Mouse (Mus musculus) cerebellum, postnatal 4 days (tissue): ENCODE measurements around the gene Inka1.
A peak's percentile ranks its signal among the peaks of the same experiment; 100 is the strongest.
"Not testable (repeated sequence)": the region's sequence is repeated elsewhere in the genome, so short reads cannot be mapped to it uniquely, and the experiment has no call there.

Experiments
- DNase-seq, 2 experiments: peaks; one replicate each; pipeline ENCODE4 v3.0.0; 2022; ENCODE audit warnings: low spot score in 2 of 2, mixed read lengths in 1 of 2

The Inka1 gene

DNA sequence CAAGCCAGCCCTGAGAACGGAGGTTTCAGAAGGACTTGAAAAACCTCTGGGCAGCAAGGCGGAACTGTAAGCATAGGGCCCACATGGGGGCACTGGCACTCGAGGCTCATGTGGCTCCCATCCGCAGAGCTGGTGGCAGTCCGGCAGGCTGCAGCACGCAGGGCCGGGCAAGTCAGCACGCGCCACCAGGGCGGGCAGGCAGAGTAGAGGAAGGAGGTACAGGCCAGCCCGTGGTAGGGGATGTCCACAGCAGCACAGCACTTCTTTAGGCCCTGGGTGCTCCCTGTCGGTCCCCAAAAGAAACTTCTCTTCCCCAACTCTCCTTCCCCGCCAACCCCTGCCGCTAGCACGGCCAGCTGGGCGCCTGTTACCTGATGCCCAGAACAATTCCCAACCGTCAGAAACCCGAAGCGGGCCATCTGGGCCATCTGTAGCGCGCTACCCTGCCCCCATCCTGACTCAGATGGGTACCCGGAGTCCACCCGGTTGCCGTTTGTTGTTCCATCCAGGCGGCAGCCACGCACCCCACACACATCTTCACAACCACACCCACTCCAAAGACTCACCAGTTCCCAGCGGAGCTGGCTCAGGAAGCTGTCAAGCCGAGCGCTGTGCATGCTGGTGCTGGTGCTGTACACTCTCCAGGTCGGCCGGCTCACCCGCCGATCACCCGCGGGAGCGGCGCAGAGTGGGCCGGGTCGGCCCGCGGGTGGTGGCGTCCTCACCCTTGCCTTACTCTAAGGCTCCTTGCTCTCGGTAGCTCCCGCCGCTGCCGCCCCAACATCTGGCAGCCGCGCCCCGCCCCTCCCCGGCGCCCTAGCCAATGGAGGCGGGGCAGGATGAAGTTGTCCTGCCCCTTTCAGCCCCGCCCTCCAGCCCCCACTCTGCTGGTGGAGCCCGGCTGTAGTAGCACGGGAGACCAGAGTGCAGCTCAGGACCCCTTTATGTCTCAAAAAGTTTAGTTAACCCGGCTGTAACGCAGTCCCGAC is at the start of gene Inka1:
Gene Inka1, minus strand, starts transcription at position 749 of the 989 bp plus-strand sequence.
- peak in 1 of 2 experiments; percentile 64 for DNase-seq

DNA sequence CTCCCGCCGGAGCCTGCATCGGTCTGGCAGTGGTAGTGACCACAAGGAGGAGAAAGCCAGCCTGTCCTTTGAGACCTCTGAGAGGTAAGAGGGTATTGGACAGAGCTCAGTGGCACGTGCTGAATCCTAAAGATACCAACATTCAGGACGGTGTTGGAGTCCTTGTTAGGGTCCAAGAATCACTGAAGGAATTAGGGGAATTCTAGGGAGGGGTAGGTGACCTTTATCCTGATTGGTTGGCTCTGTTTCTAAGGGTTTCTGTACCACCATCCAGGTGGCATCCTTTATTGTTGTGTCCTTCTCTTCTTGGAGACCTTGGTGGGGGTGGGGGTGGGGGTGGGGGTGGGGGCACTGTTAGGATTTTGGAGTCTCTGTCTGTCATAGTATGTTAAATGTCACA is 46.4 kb upstream of the Inka1 start:
- DNase-seq, result no peak

DNA sequence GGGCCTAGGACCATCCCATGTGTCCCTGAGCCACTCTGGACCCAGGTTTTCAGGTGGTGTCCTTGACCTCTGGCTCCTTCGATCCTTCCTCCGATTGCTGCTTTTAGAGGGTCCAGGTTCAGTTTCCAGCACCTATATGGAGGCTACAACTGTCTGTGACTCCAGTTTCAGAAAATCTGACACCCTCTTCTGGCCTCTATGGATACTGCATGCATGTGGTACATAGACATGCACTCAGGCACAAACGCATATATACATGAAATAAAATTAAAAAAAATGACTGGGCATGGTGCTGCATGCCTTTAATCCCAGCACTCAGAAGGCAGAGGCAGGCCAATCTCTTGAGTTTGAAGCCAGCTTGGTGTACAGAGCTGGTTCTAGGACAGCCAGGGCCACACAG is 42.2 kb upstream of the Inka1 start:
- no peak for DNase-seq

DNA sequence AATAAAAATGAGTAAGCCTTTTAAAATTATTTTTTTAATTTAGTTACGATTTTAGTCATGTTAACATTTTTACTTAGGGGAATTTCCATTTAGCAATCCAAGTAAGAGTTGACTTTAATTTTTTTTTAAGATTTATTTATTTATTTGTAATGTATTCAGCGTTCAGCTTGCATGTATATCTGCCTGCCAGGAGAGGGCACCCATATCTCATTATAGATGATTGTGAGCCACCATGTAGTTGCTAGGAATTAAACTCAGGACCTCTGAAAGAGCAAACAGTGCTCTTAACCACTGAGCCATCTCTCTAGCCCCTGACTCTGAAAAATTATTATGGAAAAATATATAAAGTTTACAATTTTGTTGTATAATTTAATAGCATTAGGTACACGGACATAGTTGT is 40.9 kb upstream of the Inka1 start:
- DNase-seq, result no peak

DNA sequence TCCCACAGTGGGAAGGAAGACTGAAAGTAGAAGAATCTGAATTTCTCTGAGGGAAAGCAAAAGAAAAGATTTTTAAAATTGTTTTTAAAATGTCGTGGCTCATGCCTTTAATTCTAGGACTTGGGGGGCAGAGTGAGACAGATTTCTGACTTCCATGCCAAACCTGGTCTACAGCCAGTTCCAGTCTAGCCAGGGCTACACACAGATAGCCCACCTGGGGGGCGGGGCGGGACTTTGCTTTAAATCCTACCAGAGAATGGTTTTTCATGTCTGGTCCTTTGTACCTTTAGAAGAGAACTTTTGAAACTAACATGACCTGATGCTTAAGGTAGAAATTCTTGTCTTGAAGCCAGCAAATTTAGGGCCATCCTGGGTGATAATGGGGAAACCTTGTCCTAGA is 37.5 kb upstream of the Inka1 start:
- no peak for DNase-seq

DNA sequence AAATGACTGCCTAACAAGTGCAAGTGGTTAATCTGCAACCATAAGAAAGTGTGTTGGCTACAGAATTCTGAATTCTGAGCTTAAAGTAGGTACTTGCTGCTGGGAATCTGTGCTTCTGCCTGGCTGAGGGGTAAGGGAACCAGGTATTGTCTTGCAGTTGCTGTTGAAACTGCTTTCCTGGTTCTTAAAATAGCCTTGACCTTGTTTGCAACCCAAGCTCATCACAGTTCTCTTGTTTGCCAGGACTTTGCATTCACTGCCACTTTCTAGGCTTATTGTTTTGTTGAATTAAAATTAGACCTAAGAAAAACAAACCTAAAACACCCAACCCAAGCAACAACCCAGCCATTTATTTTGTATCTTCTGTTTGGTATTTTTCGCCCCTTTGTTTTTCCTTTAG is 35.1 kb upstream of the Inka1 start:
- no peak for DNase-seq

DNA sequence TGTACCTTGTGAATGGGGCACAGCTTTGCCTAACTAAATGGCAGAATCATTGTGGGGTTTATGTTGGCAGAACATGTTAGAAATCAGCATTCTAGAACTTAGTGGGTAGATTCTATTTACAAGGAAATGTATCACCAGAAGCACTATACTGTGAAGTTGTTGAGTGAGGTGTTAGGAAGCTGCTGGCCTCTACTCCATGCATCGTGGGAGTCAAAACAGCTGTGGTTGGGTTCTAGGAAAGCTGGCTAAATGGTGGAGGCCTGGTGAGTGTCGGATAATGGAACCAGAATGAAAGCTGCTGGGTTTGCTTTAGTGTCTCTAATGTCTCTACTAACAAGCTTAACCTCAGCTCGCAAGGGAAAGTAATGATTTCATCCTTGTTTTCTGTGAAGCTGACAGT is 31.4 kb upstream of the Inka1 start:
- DNase-seq, result no peak

DNA sequence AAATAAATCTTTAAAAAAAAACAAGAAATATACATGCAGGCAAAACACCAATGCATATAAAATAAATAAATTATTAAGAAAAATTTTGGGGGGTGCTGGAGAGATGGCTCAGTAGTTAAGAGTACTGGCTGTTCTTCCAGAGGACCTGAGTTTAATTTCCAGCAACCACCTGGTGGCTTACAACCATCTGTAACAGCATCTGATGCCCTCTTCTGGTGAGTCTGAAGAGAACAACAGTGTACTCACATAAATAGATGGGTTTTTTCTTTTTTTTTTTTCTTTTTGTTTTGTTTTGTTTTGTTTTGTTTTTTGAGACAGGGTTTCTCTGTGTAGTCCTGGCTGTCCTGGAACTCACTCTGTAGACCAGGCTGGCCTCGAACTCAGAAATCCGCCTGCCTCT is 27.9 kb upstream of the Inka1 start:
- not testable (repeated sequence) for DNase-seq

DNA sequence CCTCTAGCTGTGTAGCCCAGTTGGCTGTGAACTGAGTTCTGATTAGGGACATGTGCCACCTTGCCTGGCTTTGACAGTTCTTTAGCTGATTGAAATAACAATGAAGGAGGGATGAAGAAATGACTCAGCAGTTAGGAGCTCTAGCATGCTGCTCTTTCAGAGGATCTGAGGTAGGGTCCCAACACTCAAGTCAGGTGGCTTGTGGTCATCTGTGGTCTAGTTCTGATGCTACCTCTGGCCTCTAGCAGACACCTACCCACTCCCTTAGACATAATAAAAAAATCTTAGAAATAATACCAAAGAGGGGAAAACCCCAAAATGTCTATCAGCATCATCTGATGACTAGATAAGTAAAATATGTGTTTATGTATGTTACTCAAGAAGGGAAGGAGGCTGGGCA is 24.7 kb upstream of the Inka1 start:
- DNase-seq, result no peak

DNA sequence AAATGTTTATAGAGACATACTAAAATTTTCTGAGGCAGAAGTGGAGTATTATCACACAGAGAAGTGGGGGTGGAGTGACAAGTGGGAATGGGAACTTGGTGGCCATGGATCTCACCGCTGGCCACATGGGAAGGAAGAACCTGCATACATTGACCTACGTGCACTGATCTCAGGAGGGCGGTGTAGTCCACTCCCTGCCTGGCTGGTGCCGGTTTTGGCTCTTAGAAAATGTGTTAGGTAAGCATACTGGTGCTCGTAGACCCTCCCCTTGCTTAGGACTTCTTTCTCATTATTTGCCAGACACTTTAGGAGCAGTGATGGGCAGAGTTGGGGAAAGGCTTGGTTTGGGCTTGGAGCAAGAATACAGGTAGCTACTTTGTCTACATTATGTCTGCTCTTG is 22.4 kb upstream of the Inka1 start:
- no peak for DNase-seq

DNA sequence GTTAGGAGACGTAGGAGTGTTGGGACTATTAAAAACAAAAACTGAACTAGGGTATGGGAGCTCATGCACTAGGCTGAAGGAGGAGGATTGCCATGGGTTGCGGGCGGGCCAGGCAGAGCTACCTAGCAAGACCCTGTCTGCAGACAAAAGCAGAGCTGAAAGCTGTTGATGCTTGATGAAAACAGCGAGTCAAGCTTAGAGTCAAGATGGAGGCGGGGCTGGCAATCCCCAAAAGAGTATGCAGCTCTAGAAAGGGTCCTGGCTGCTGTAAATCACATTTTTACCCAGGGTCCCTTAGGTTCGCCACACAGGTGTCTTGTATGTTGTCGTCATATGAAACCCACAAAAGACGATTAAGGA is 17.8 kb upstream of the Inka1 start:
- DNase-seq, result no peak

DNA sequence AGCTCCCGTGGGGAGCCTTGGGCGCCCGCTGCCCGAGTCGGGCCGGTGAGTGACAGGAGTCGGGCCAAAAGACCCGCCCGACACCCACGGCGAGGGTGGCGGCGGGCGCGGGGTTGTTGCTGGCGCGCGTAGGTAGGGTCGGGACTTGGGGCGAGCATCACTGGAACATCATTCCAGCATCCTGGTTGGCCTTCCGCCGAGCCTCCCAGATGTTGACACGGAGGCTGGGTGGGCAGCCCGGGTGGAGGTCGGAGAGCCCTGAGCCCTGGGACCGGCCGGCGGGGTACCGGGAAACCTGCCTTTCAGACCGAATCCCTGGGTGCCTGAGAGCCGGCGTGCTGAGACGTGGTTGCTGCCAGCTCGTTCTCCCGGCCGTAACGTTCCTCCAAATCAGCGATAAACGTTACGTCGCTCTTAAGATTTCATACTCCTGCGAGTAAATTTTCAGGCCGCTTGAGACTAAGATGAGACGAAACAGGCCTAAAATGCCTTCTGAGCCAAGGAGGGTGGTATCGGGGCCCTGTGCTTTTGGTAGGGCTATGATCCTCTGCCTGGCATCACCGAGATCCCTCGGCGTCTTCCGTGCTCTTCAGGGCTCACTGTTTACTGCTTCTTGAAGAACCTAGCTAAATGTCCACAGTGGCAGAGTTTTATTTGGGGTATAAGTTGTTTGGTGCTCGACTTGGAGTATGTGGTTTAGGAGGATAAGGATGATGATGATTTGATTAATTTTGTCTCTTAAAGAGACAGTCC is 17.3 kb upstream of the Inka1 start:
- DNase-seq, result no peak

DNA sequence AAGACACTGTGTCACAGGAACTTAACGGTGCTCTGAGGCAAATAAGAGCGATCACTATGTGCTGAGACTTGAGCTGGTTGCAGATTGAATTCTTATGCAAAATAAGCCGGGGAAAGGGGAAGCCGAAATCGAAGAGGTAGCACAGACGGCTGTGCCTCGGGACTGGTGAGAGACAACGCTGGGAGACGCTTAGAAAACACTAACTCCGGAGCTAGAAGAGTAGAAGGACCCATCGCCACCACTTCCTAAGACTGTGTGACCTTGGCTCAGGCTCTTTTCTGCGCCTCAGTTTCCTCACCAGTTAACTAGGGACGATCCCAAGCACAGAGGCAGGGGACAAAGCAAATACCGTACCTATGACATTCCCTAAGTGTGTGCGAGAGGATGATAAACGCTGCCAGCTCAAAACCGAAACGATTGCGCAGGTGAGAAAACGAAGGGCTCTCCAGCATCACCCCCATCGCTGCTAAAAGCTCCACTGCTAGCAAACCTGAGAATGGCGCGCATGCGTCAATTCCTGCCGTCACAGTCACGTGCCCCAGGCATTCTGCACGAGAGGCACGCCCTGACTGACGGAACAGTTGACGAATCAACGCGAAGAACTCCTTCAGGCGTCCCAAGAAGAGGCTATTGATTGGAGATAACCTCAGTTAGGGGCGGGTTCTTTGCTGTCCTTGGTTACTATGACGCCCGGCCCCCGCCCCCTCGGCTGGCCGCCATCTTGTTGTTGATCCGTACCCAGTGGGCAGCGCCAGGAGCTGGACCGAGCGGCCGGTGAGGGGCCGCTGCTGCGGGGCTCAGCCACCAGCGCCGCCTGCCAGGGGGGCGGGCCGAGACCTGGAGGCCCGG is 16.5 kb upstream of the Inka1 start, which contains the start of gene Ip6k1:
Gene Ip6k1, plus strand, starts transcription at position 580 of the 849 bp plus-strand sequence.
- DNase-seq, result peak; percentile 100

DNA sequence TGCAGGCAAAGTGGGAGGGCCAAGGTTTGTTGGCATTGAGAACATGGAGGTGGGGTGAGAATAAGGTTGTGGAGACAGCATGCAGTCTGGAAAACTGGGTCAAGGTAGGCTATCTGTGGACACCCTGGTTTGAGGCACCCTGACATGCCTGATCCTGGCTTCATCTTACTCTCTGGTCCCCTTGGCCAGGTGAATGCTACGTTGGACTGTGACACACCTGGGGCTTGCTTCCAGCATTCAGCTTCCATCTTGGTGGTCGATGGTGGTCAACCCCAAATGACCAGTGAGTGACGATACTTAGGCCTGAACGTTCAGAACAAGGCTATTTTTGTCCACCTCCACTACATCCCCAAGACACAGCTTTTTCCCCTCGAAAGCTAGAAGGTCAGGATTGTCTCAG is 10.4 kb upstream of the Inka1 start, which contains the start of gene Gm20662:
Gene Gm20662, plus strand, starts transcription at position 301 of the 400 bp plus-strand sequence.
- DNase-seq, result no peak

DNA sequence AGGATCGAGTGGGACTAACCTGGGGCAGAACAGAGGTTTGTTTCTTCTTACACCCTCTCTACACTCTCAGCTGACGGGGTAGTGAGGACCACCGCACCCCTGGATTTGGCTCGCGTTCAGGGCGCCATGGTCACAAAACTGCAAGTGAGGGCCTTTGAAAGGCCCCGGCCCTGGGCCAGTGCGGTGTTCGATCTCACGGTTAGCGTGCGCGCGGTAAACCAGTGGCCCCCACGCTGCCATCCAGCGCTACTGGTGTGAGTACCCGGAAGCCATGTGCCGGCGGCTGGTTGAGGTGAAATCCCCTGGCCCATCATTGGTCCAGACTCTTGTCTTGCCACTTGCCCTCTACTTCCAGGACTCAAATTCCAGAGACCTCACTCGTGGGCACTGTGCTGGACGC is 9.8 kb upstream of the Inka1 start:
- no peak for DNase-seq

DNA sequence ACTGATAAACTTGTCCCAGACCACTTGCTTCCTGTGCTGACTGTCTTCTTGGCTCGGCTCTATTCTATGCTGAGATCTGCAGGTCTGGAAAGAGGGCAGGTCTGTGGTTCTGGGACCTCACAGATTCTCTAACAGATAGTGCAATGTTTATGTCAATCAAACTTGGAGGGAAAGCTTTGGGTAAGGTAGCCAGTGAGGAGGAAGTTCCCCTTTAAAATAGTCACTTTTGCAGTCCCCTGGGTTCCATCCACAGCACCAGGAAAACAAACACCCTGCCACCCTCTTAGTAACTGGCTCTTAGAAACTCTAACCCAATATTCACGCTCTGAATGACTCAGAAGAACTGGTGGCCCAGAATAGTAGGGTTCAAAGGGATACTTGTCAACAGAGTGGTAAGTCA is 8.8 kb upstream of the Inka1 start:
- no peak for DNase-seq

DNA sequence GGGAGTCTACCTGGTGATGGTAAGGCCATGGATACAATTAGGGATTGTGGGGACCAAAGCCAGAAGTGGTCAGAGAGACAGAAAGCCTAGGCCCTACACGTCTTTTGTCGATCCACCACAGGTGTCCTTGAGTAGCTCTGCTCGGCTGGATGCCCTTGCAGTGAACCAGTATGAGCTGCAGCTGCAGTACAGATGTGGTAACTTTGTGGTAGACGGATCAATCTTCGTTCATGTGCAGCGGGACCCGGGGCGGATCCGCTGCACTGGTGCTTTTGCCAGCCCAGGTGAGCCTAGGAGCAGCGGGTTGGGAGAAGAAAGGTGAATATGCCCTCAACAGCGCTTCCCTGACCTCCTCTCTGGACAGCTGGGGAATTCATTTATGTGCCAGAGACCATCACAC is 7.3 kb upstream of the Inka1 start:
- no peak for DNase-seq

DNA sequence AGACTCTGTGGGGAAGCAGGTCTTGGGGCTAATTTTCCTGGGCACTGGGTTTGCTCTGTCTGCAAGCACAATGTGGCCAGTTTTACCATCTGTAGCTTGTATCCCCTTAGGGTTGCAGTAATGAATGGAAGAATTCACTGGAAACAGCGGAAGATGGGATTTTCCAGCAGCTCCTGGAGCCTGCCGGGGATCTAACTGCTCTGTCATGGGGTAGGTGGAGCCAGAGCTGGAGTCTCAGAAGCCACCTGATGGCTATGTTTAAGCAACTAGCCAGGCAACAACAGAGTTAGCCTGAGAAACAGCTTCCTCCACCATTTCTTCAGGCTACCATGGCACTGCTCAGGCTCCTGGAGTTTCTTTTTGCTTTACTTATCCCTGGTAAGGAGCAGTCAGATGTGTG is 6.5 kb upstream of the Inka1 start, which contains the start of gene Cdhr4:
Gene Cdhr4, plus strand, starts transcription at position 301 of the 400 bp plus-strand sequence.
- DNase-seq, result no peak

DNA sequence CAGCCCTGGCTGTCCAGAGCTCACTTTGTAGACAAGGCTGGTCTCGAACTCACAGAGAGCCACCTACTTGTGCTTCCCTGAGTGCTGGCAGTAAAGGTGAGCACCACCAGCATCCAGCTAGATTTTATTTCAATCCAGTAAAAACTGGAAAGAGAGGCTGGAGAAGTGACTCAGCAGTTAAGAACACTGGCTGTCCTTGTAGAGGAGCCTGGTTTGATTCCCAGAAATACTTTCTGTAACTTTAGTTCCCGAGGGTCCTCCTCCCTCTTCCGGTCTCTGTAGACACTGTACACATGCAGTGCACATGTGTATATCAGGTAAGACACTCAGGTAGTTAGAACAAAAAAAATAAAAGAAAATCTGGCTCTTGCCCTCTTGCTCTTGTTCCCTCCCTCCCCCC is 2.3 kb upstream of the Inka1 start:
- no peak for DNase-seq

DNA sequence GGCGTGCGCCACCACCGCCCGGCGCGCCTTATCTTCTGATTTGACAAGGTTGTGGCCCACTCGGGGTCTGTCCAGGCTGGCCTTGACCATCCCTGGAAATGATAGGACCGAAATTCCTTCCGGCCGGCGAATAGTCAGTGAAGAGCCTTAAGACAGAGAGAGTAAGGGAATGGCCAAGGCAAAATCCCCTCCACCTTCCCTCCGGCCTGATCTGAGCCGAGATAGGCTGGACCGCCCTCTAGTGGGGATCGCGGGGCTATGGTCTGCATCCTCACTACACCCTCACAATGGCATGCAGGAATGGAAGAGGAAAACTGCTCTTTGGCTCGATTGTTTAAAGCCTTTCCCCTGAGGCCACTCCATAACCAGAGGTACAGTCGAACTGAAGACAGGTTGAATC is 697 bp upstream of the Inka1 start:
- DNase-seq, result peak in 1 of 2 experiments; percentile 78

DNA sequence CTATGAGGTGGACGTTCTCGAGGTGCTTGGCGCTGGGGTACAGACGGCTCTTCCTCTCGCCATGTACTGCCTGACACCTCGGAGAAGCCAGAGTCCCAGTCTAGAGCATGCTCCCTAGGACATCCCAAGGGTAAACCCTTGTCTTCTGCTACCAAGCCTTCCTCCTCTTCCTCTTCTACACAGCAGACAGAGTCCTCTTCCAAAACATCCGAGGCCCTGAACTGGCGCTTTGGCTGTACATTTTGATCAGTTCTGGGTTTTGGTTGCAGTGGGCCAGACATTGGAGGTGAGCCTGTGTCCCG is 974 bp downstream of the Inka1 start:
- no peak for DNase-seq
